21 mouse cellular contexts compared by ENCODE assay signal in genomic region chr12:75362456-75362855, GRCm38 (mm10). TPM values are rescaled to one million over a fixed set of nuclear protein-coding genes. Genes with fewer than 3 reads are reported as not detected.
"Had no signal": no experiment of that assay in that cellular context is flagged by ENCODE, and none has a peak within 500 bp of the region (broad histone marks: within the 10 kb centered on the region; RNA-seq: fewer than 3 reads in every experiment).

No protein-coding gene starts in this region.

- H3K9me3 ChIP-seq: intestine, embryonic 15.5 days; limb, embryonic 12.5 days; liver, embryonic 13.5 days; lung, embryonic 15.5 days; neural tube, embryonic 12.5 days had no signal

- DNase-seq: kidney, adult 18-20 months; kidney, postnatal 10 days; kidney, postnatal 4 days; liver; liver, embryonic 13.5 days; liver, postnatal 0 days; lung, postnatal 14 days; right cerebral cortex, postnatal 4 days; spleen, adult 18-20 months had no signal

- H3K27me3 ChIP-seq: intestine, embryonic 15.5 days; limb, embryonic 12.5 days; liver, embryonic 13.5 days; lung, embryonic 15.5 days; megakaryocyte, embryonic 14.5 days; neural tube, embryonic 12.5 days had no signal

- ATAC-seq: intestine, embryonic 15.5 days; liver, postnatal 0 days had no signal

- H3K9ac ChIP-seq: intestine, embryonic 15.5 days; limb, embryonic 12.5 days; liver, embryonic 13.5 days; liver, postnatal 0 days; lung, embryonic 15.5 days; neural tube, embryonic 12.5 days had no signal

- H3K27ac ChIP-seq: intestine, embryonic 15.5 days; layer of hippocampus, adult 2 months; limb, embryonic 12.5 days; liver, embryonic 13.5 days; lung, embryonic 15.5 days; macrophage; neural tube, embryonic 12.5 days had no signal

- H3K4me2 ChIP-seq: intestine, embryonic 15.5 days; limb, embryonic 12.5 days; liver, embryonic 13.5 days; lung, embryonic 15.5 days; neural tube, embryonic 12.5 days had no signal

- H3K4me3 ChIP-seq: intestine, embryonic 15.5 days; layer of hippocampus, adult 2 months; limb, embryonic 12.5 days; liver, embryonic 13.5 days; lung, embryonic 15.5 days; megakaryocyte, embryonic 14.5 days; myocyte; neural tube, embryonic 12.5 days had no signal

- H3K4me1 ChIP-seq: intestine, embryonic 15.5 days; limb, embryonic 12.5 days; liver, embryonic 13.5 days; megakaryocyte, embryonic 14.5 days; neural tube, embryonic 12.5 days had no signal

- H3K36me3 ChIP-seq: intestine, embryonic 15.5 days; limb, embryonic 12.5 days; liver, embryonic 13.5 days; lung, embryonic 15.5 days; neural tube, embryonic 12.5 days had no signal

RNA-seq across cellular contexts. Expression of gene Gphb5, which starts 54.1 kb away (rescaled TPM):
- total RNA-seq: layer of hippocampus, adult 2 months; layer of hippocampus, postnatal 10 days; left cerebral cortex, postnatal 36 days had no signal
- polyA plus RNA-seq: intestine, embryonic 15.5 days; kidney, embryonic 14.5 days; limb, embryonic 12.5 days; liver, embryonic 13.5 days; liver, postnatal 0 days; lung, embryonic 15.5 days; macrophage; myocyte; neural tube, embryonic 12.5 days; stomach, embryonic 14.5 days had no signal
